Mouse (Mus musculus): ENCODE data around the gene Hcn4. TPM values are rescaled to one million over a fixed set of nuclear protein-coding genes. Genes with fewer than 3 reads are reported as not detected.

Gene Hcn4
- polyA plus RNA-seq, 1 experiment from 2014 or later: 0.24 TPM

GRCm38 (mm10) chr9:58899602-58900001 lies 76.4 kb downstream of the Hcn4 start:
- no peak overlapping the region for H3K4me3 ChIP-seq (replicated peaks; ENCODE audit: low read depth, low read length)
- no peaks in the 10 kb centered on the region for H3K27me3 ChIP-seq (ENCODE audit: insufficient read depth, low read length)
- no peak for TF ChIP-seq CTCF (IDR thresholded peaks at IDR 0.05; ENCODE audit: low read depth)
- H3K27ac ChIP-seq: no peak overlapping the region
- no peaks in the 10 kb centered on the region for H3K4me1 ChIP-seq (replicated peaks; ENCODE audit: insufficient read depth, low read length)
- no peak overlapping the region for H3K4me2 ChIP-seq (ENCODE audit: low read length)
- H3K9me3 ChIP-seq (replicated peaks; ENCODE audit: low read length): no peaks in the 10 kb centered on the region
- DNase-seq (ENCODE audit: low spot score) (no peak), ATAC-seq (replicated peaks; ENCODE audit: low FRiP score, low read depth) (no peak)
- no peak overlapping the region for H3K9ac ChIP-seq (ENCODE audit: low read depth, low read length)
- H3K36me3 ChIP-seq (ENCODE audit: insufficient read depth, low read length): peaks cover 14% of the 10 kb centered on the region; the same call in 1 of the 2 replicates

- TF ChIP-seq CTCF (IDR thresholded peaks at IDR 0.05; ENCODE audit: low read depth): peak; percentile 84
- 66% methylated on average over 6 of the region's 6 CpGs for WGBS
- no peak overlapping the region for H3K4me3 ChIP-seq (replicated peaks; ENCODE audit: low read depth, low read length)
- ATAC-seq (replicated peaks; ENCODE audit: low FRiP score, low read depth) (no peak), DNase-seq (ENCODE audit: low spot score) (peak; percentile 58)
- no peaks in the 10 kb centered on the region for H3K4me1 ChIP-seq (replicated peaks; ENCODE audit: insufficient read depth, low read length)
- H3K27me3 ChIP-seq (ENCODE audit: insufficient read depth, low read length): no peaks in the 10 kb centered on the region
- H3K9ac ChIP-seq (ENCODE audit: low read depth, low read length): no peak overlapping the region
- H3K9me3 ChIP-seq (replicated peaks; ENCODE audit: low read length): no peaks in the 10 kb centered on the region
- H3K36me3 ChIP-seq (ENCODE audit: insufficient read depth, low read length): peaks cover 26% of the 10 kb centered on the region; the same call in 1 of the 2 replicates
- no peak overlapping the region for H3K27ac ChIP-seq
- H3K4me2 ChIP-seq (ENCODE audit: low read length): no peak overlapping the region
These were observed 79.8 kb downstream of the Hcn4 start for GRCm38 (mm10) chr9:58902869-58903585.

Other genes starting within 250 kb of the Hcn4 start
- gene Nptn, start 241.2 kb upstream of the Hcn4 start, polyA plus RNA-seq (2015; fragmentation: Nextera tagmentation; extraction: Ambion mirVana): 168 and 169 TPM in 2 replicates
- 1.0 and 1.2 TPM in 2 replicates for gene Rec114, start 79.4 kb upstream of the Hcn4 start, polyA plus RNA-seq (2015; fragmentation: Nextera tagmentation; extraction: Ambion mirVana)
- 22.4 and 25.3 TPM in 2 replicates for gene Neo1, start 213.0 kb downstream of the Hcn4 start, polyA plus RNA-seq (2015; fragmentation: Nextera tagmentation; extraction: Ambion mirVana)